Mouse (Mus musculus) erythroblast, embryonic 14.5 days (primary cell): ENCODE data around the gene Ndufa13.

Experiments used
- GATA1 ChIP-seq: IDR thresholded peaks from 2 replicates; pipeline ENCODE4 v1.6.1; 2012; ENCODE audit warnings: low read length, inconsistent platforms, mixed read lengths
- TAL1 ChIP-seq: IDR thresholded peaks from 3 replicates; pipeline ENCODE4 v1.6.1; 2012; ENCODE audit warnings: low read length, inconsistent platforms, mixed read lengths

DNA sequence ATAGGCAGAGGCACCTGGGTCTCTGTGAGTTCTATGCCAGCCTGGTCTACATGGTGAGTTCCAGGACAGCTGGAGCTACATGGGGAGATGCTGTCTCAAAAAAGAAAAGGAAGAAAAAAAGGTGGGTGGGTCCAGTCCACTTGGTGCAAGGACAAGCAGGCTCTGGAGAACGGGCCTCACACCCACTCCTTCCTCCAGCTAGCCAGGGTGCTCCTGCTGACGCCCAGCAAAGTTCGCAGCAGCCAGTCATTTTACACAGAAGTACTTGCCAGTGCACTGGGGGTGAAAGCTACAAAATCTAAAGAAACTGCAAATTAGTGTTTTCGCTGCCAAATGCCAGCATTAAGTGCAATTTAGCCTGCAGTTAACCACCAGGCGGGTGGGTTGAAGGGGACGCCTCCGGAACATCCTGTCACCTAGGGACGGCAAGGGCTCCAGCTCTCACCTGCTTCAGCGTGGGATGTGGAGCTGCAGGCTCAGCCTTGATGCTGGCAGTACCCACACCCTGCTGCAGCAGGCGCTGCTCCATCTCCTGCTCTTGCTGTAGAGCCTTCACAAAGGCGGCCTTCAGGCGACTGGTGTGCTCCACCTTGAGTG is 10.2 kb upstream of the Ndufa13 start:
- TF ChIP-seq GATA1 (no peak), TAL1 (no peak)
